Comparison of ENCODE assay signal across 8 mouse cellular contexts in genomic region chr11:35178144-35178817, GRCm38 (mm10). TPM values are rescaled to one million over a fixed set of nuclear protein-coding genes. Genes with fewer than 3 reads are reported as not detected.
DNase-seq lines count a peak whose midpoint lies in the region; ATAC-seq lines count a peak whose summit lies in the region.

No protein-coding gene starts in this region.

- 59% methylated on average over 24 of the region's 24 CpGs for WGBS in forebrain, embryonic 11.5 days

- no peak overlapping the region for H3K27ac ChIP-seq in forebrain, embryonic 11.5 days (ENCODE audit: low read depth, low read length)

- no peak for ATAC-seq in forebrain, embryonic 11.5 days (replicated peaks; ENCODE audit: low FRiP score)

- DNase-seq in adrenal gland, adult 2 months: peak; percentile 44
- no peak for DNase-seq in adrenal gland, postnatal 4 days (ENCODE audit: low spot score in 2 of 2)
- peak; percentile 91 for DNase-seq in right cerebral cortex, adult 18-20 months
- no peak for DNase-seq in right cerebral cortex, postnatal 4 days
- DNase-seq in left cerebral cortex, adult 9 months (ENCODE audit: low spot score in 2 of 2): peak; percentile 69 to 78
- peak; percentile 3 for DNase-seq in yolk sac, embryonic 10.5 days (ENCODE audit: low spot score)
- no peak for DNase-seq in Muller cell, postnatal 12 days (ENCODE audit: inconsistent ontology term)
- no peak for DNase-seq in forebrain, embryonic 11.5 days (ENCODE audit: low spot score)

- no peak overlapping the region for H3K4me3 ChIP-seq in forebrain, embryonic 11.5 days (ENCODE audit: low read depth, low read length)

- no peak overlapping the region for H3K4me2 ChIP-seq in forebrain, embryonic 11.5 days (ENCODE audit: low read depth, low read length, severe bottlenecking)

- no peaks in the 10 kb centered on the region for H3K36me3 ChIP-seq in forebrain, embryonic 11.5 days (ENCODE audit: control insufficient read depth, insufficient read depth, low read length)

- no peaks in the 10 kb centered on the region for H3K9me3 ChIP-seq in forebrain, embryonic 11.5 days (ENCODE audit: control insufficient read depth, low read length)

- H3K27me3 ChIP-seq in forebrain, embryonic 11.5 days (ENCODE audit: control insufficient read depth, insufficient read depth, low read length): no peaks in the 10 kb centered on the region

- H3K4me1 ChIP-seq in forebrain, embryonic 11.5 days (replicated peaks; ENCODE audit: control insufficient read depth, insufficient read depth, low read length): no peaks in the 10 kb centered on the region

- H3K9ac ChIP-seq in forebrain, embryonic 11.5 days (ENCODE audit: low read length): no peak overlapping the region

RNA-seq across cellular contexts. Expression of gene Slit3, which starts 57.3 kb away (rescaled TPM):
- total RNA-seq in adrenal gland, adult 2 months (2021): 10 to 100 TPM; 34.6 to 46.9 TPM
- polyA plus RNA-seq in adrenal gland, adult 2 months (2012; rRNA removed): 27.4 and 27.5 TPM in 2 replicates
- total RNA-seq in adrenal gland, postnatal 4 days (2021): 10 to 100 TPM; 60.3 to 62.2 TPM
- 7.4 TPM in 2 replicates for polyA plus RNA-seq in forebrain, embryonic 11.5 days (2014; fragmentation: Nextera tagmentation; extraction: Ambion mirVana)

Comparison
In these comparisons a context has a peak if more than half of its experiments do, and no peak if none do; other contexts are left out.
1. DNase-seq: peak in adrenal gland, adult 2 months (single experiment), right cerebral cortex, adult 18-20 months (single experiment), left cerebral cortex, adult 9 months (2 of 2) and yolk sac, embryonic 10.5 days (single experiment); none in adrenal gland, postnatal 4 days (0 of 2), right cerebral cortex, postnatal 4 days (single experiment), Muller cell, postnatal 12 days (single experiment) and forebrain, embryonic 11.5 days (single experiment).